Mouse (Mus musculus) lung, adult 2 months (tissue): ENCODE data around the gene Sult1e1. TPM values are rescaled to one million over a fixed set of nuclear protein-coding genes. Genes with fewer than 3 reads are reported as not detected.

Experiments
- DNase-seq: peaks from one replicate; pipeline ENCODE4 v3.0.0; 2022
- H3K4me1 ChIP-seq: fragments of 200-500 bp; 2 replicates; pipeline ENCODE4 v1.6.1; 2011; ENCODE audit warnings: low read length; ENCODE audit not compliant: control insufficient read depth, insufficient read depth
- H3K4me3 ChIP-seq: fragments of 200-500 bp; replicated peaks from 2 replicates; pipeline ENCODE3; 2011; ENCODE audit warnings: low read depth, mild to moderate bottlenecking, control low read depth, low read length; ENCODE audit errors: extremely low read depth
- CTCF ChIP-seq: fragments of 200-500 bp; IDR thresholded peaks from 2 replicates; pipeline ENCODE4 v1.5.1; 2011; ENCODE audit warnings: mild to moderate bottlenecking, low read length, control low read depth; ENCODE audit not compliant: insufficient read depth
- POLR2A ChIP-seq: fragments of 200-500 bp; IDR thresholded peaks from 2 replicates; pipeline ENCODE4 v1.6.1; 2011; ENCODE audit warnings: low read depth, mild to moderate bottlenecking, control low read depth, low read length, borderline replicate concordance; ENCODE audit errors: extremely low read depth
- WGBS: fragments of 180-500 bp; shearing (Covaris S2); methylation state at CpG from one replicate; pipeline ENCODE4 v1.1.7; 2018; 5-methylcytosine and 5-hydroxymethylcytosine counted together
- polyA plus RNA-seq: library from polyadenylated mRNA; depleted of rRNA; stranded (reverse); fragments of >200 nt; gene quantifications from 2 replicates; pipeline ENCODE4 v1.2.3, GENCODE M21; 2012; rRNA removed

Gene Sult1e1
- polyA plus RNA-seq, 1 experiment: not detected

GRCm38 (mm10) chr5:87572781-87573180 lies 18.6 kb downstream of the Sult1e1 start:
- TF ChIP-seq POLR2A (no peak), CTCF (no peak)
- no peaks in the 10 kb centered on the region for H3K4me1 ChIP-seq
- no peak for DNase-seq
- 68% methylated on average over 6 of the region's 6 CpGs for WGBS
- no peak overlapping the region for H3K4me3 ChIP-seq

- Histone ChIP-seq H3K4me1 (no peaks in the 10 kb centered on the region), H3K4me3 (no peak within 1 kb of the TSS)
- TF ChIP-seq CTCF: no peak
- TF ChIP-seq POLR2A: no peak
- 64% methylated on average over 5 of the region's 5 CpGs for WGBS
- no peak for DNase-seq
Measured at GRCm38 (mm10) chr5:87568845-87569244, 22.5 kb downstream of the Sult1e1 start, which contains the start of gene Sult1d1. Gene Sult1d1 (minus strand): TSS chr5:87569027.

GRCm38 (mm10) chr5:87567306-87567705 lies 24.1 kb downstream of the Sult1e1 start:
- no peak for DNase-seq
- H3K4me1 ChIP-seq: no peaks in the 10 kb centered on the region
- 67% methylated on average over 1 of the region's 1 CpGs for WGBS
- H3K4me3 ChIP-seq: no peak overlapping the region
- no peak for TF ChIP-seq POLR2A
- no peak for TF ChIP-seq CTCF

GRCm38 (mm10) chr5:87562966-87563365 lies 28.4 kb downstream of the Sult1e1 start:
- no peak for TF ChIP-seq CTCF
- no peak for TF ChIP-seq POLR2A
- H3K4me1 ChIP-seq: no peaks in the 10 kb centered on the region
- no peak overlapping the region for H3K4me3 ChIP-seq
- DNase-seq: no peak

- TF ChIP-seq POLR2A: no peak
- TF ChIP-seq CTCF: no peak
- no peak for DNase-seq
- Histone ChIP-seq H3K4me3 (no peak overlapping the region), H3K4me1 (no peaks in the 10 kb centered on the region)
- WGBS: 53% methylated on average over 4 of the region's 4 CpGs
Measured at GRCm38 (mm10) chr5:87562526-87562925, 28.9 kb downstream of the Sult1e1 start.

- TF ChIP-seq CTCF: no peak
- TF ChIP-seq POLR2A: no peak
- no peaks in the 10 kb centered on the region for H3K4me1 ChIP-seq
- DNase-seq: no peak
- H3K4me3 ChIP-seq: no peak overlapping the region
- 62% methylated on average over 5 of the region's 5 CpGs for WGBS
Measured at GRCm38 (mm10) chr5:87560145-87560544, 31.2 kb downstream of the Sult1e1 start.

GRCm38 (mm10) chr5:87550935-87551334 lies 40.5 kb downstream of the Sult1e1 start:
- DNase-seq: no peak
- no peak for TF ChIP-seq CTCF
- TF ChIP-seq POLR2A: no peak
- no peak overlapping the region for H3K4me3 ChIP-seq
- H3K4me1 ChIP-seq: no peaks in the 10 kb centered on the region
- 48% methylated on average over 1 of the region's 1 CpGs for WGBS

GRCm38 (mm10) chr5:87538111-87538510 lies 53.3 kb downstream of the Sult1e1 start, which contains the start of gene Sult1b1:
Gene Sult1b1 (minus strand): TSS chr5:87538195.
- no peak for TF ChIP-seq CTCF
- no peak for TF ChIP-seq POLR2A
- no peaks in the 10 kb centered on the region for H3K4me1 ChIP-seq
- no peak for DNase-seq

GRCm38 (mm10) chr5:87535994-87536644 lies 55.3 kb downstream of the Sult1e1 start:
- 76% methylated on average over 4 of the region's 4 CpGs for WGBS
- Histone ChIP-seq H3K4me1 (no peaks in the 10 kb centered on the region), H3K4me3 (no peak overlapping the region)
- TF ChIP-seq POLR2A (no peak), CTCF (no peak)
- DNase-seq: no peak

More at GRCm38 (mm10) chr5:87538111-87538510, 53.3 kb downstream of the Sult1e1 start, which contains the start of gene Sult1b1:
- 75% methylated on average over 2 of the region's 2 CpGs for WGBS
- no peak within 1 kb of the TSS for H3K4me3 ChIP-seq

- 50% methylated on average over 2 of the region's 2 CpGs for WGBS
- Histone ChIP-seq H3K4me1 (no peaks in the 10 kb centered on the region), H3K4me3 (no peak overlapping the region)
- no peak for TF ChIP-seq POLR2A
- no peak for TF ChIP-seq CTCF
- no peak for DNase-seq
Measured at GRCm38 (mm10) chr5:87532288-87532687, 59.1 kb downstream of the Sult1e1 start.

Other genes starting within 250 kb of the Sult1e1 start
- gene Ugt2b38, start 167.4 kb downstream of the Sult1e1 start, polyA plus RNA-seq: not detected in 2 replicates
- not detected in 2 replicates for gene Ugt2a2, start 109.3 kb downstream of the Sult1e1 start, polyA plus RNA-seq
- gene Gm43638, start 104.8 kb downstream of the Sult1e1 start, polyA plus RNA-seq: not detected in 2 replicates
- not detected in 2 replicates for gene Ugt2a1, start 100.7 kb downstream of the Sult1e1 start, polyA plus RNA-seq
- not detected in 2 replicates for gene Sult1b1, start 53.4 kb downstream of the Sult1e1 start, polyA plus RNA-seq
- 0.74 and 1.3 TPM in 2 replicates for gene Sult1d1, start 22.6 kb downstream of the Sult1e1 start, polyA plus RNA-seq
- not detected in 2 replicates for gene Csn1s1, start 74.6 kb upstream of the Sult1e1 start, polyA plus RNA-seq
- gene Csn2, start 108.0 kb upstream of the Sult1e1 start, polyA plus RNA-seq: not detected in 2 replicates
- not detected in 2 replicates for gene Csn1s2a, start 183.0 kb upstream of the Sult1e1 start, polyA plus RNA-seq
- gene Csn1s2b, start 216.5 kb upstream of the Sult1e1 start, polyA plus RNA-seq: not detected in 2 replicates
- gene Prr27, start 234.1 kb upstream of the Sult1e1 start, polyA plus RNA-seq: not detected in 2 replicates